Mouse (Mus musculus): ENCODE results near the gene Pes1. TPM values are rescaled to one million over a fixed set of nuclear protein-coding genes. Genes with fewer than 3 reads are reported as not detected.
"Not testable (repeated sequence)": the region's sequence is repeated elsewhere in the genome, so short reads cannot be mapped to it uniquely, and the experiment has no call there.

Gene Pes1
- 10 to 100 TPM; 28.1 to 29.8 TPM for total RNA-seq (2021)

DNA sequence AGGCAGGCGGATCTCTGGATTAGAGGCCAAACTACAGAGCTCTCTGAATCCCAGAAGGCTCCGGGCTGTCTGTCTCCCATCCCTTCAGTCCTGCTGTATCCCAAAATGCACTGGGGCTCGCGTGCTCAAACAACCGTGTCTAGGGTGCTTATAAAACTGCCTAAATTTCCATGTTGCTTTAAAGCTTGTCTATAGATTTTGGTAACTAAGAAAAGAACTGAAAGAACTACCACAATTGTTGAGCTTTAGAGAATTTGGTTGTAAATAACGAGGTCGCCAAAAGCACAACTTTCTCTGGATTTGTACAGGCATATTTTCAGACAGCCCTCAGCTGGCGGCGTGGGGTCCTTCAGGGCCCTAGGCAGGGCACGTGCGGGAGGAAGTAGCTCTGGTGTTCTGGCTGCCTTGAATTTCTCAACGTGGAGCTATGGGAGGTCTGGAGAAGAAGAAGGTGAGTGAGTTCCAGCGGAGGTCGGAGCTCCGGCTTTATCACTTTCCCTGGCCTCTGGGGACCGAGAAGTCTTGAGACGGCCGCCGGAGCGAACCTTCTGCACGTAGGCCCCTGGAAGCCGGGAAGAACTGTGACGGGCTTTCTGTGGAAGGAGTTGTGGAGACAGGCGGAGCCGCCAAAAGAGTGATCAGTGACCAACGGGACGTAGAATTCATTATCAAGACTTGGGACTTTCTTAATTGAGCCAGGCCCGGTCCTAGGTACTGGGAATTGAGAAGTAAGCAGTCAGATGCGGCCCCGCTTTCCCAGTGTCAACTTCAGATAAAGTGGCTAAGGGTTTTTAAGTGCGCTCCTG lies at the start of gene Pes1:
Gene Pes1, plus strand, starts transcription at position 366 of the 806 bp plus-strand sequence.
- peak; percentile 61 for DNase-seq (ENCODE audit: low spot score)
- intact Hi-C loops (cut with DNase I), result no loop called here

GRCm38 (mm10) chr11:3914109-3914840 lies 49.5 kb upstream of the Pes1 start, which contains the start of gene Slc35e4:
Gene Slc35e4 (minus strand): TSS chr11:3914664.
- intact Hi-C loops (cut with DNase I), result loop anchor here (2.0 kb wide), 1 partner anchor 33 kb away; no protein-coding TSS in a partner anchor
- peak; percentile 73 for DNase-seq (ENCODE audit: low spot score)

DNA sequence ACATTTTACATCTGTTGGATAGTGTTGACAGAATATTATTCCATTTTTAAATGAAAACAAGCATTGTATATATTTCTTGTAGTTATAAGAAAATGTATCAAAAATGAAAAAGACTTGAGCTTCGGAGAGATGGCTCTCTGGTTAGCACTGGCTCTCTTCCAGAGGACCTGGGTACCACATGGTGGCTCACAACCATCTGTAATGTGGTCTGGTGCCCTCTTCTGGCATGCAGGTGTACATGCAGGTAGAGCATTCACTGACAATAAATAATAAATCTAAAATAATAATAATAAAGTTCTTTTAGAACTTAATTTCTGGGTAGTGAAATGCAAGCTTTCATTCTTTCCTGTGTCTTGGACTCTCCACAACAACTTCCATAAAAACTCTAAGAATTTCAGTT lies 45.0 kb upstream of the Pes1 start:
- DNase-seq (ENCODE audit: low spot score), result no peak
- intact Hi-C loops (cut with DNase I), result no loop called here

GRCm38 (mm10) chr11:3920476-3920875 lies 43.3 kb upstream of the Pes1 start:
- DNase-seq (ENCODE audit: low spot score), result no peak
- intact Hi-C loops (cut with DNase I), result no loop called here

DNA sequence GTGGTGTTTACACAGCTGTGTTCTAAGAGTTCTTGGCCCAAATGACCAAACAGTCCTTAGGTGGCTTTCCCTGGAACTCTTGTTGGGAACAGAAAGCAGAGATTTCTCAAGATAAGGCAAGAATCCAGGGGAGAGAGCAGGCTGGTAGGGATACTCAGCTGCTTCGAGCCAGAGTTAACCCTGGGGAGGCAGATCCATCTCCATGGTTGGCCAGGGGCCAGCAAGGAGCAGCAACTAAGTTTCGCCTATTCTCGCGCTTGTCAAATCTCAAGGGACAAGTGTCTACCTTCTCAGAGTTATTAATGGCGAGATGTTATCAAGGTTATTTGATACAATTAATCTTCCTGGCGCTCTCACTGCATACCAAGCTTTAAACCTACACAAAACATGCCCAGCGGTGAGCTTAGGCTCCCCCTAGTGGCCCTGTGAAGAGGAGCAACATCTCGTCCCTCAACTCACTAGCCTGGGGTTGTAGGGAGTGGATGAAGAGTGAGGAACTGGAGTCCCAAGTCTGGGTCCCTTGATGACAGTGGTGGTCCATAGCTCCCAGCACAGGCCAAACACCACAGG lies 42.4 kb upstream of the Pes1 start:
- intact Hi-C loops (cut with DNase I), result no loop called here
- no peak for DNase-seq (ENCODE audit: low spot score)

- DNase-seq (ENCODE audit: low spot score), result no peak
- intact Hi-C loops (cut with DNase I), result no loop called here
Observed at GRCm38 (mm10) chr11:3922115-3922514, 41.7 kb upstream of the Pes1 start.

GRCm38 (mm10) chr11:3922731-3923130 lies 41.0 kb upstream of the Pes1 start:
- intact Hi-C loops (cut with DNase I), result no loop called here
- no peak for DNase-seq (ENCODE audit: low spot score)

DNA sequence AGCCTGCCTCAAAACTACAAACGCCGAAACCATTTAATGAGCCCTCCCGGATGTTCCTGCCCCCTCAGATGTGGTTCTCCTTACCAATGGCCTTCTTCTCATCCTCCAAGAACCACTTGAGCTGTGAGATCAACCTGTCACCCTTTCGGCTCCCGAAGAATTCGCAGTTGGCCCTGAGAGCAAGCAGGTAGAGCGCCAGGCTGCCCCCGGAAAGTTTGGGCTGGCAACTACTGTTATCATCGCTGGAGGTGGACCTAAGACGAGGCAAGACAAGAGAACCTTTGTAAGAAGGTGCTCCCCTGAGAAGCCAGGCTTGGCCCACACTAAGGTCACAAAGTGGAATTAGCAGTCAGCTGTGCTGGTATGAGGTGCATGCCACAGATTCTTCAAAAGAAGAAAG lies 37.9 kb upstream of the Pes1 start:
- intact Hi-C loops (cut with DNase I), result no loop called here
- DNase-seq (ENCODE audit: low spot score), result no peak

GRCm38 (mm10) chr11:3930019-3930418 lies 33.8 kb upstream of the Pes1 start:
- intact Hi-C loops (cut with DNase I), result no loop called here
- DNase-seq (ENCODE audit: low spot score), result no peak

- intact Hi-C loops (cut with DNase I), result no loop called here
- no peak for DNase-seq (ENCODE audit: low spot score)
Observed at GRCm38 (mm10) chr11:3930931-3931330, 32.8 kb upstream of the Pes1 start.

GRCm38 (mm10) chr11:3931511-3932211 lies 32.1 kb upstream of the Pes1 start, which contains the start of gene Tcn2:
Gene Tcn2 (minus strand): TSS chr11:3932159.
- DNase-seq (ENCODE audit: low spot score), result peak; percentile 83
- intact Hi-C loops (cut with DNase I), result no loop called here

- DNase-seq (ENCODE audit: low spot score), result no peak
- intact Hi-C loops (cut with DNase I), result no loop called here
Observed at GRCm38 (mm10) chr11:3933756-3934285, 30.0 kb upstream of the Pes1 start.

- intact Hi-C loops (cut with DNase I), result no loop called here
- DNase-seq (ENCODE audit: low spot score), result no peak
Observed at GRCm38 (mm10) chr11:3935135-3935534, 28.6 kb upstream of the Pes1 start.

DNA sequence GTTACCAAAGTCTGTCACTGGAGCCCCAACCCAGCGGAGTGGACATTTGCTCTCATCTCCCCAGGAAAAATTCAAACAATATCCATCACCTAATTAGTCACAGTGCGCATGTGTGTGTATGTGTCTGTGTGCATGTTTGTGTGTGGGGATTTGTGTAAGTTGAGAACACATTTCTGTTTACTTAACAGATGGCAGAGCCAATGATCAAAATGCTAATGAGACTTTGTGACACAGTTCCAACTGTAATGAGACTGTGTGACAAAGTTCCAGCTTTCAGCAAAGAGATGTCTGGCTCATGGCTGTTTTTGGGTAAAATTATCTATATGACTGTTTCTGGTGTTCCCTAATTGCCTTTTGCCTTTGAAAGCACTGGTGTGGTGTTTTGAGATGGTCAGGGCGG lies 27.5 kb upstream of the Pes1 start:
- intact Hi-C loops (cut with DNase I), result no loop called here
- no peak for DNase-seq (ENCODE audit: low spot score)

DNA sequence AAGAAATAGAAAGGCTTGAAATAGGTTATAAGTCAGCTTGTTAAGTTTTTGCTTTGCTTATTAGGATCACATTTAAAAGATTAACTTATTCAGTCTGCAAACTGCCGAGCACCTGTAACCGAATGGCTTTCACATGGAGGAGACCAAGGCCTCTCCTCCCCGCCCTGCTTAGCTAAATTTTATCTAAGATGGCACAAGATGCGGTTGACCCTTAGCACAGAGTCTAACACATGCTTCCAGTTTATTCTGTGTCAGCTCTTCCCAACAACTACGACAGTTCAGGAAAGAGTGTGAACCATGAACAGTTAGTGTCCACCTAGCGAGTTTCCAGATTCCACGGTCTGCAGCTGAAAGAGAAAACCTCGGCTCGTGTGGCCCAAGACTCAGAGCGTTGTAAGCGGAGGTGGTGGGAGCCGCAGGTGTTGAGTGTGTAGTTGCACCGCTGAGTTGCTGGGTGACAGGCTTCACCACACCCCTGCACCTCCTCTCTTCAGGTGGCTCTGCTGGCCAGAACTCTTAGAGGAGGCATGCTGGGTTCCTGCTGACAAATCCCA lies 26.4 kb upstream of the Pes1 start:
- intact Hi-C loops (cut with DNase I), result no loop called here

DNA sequence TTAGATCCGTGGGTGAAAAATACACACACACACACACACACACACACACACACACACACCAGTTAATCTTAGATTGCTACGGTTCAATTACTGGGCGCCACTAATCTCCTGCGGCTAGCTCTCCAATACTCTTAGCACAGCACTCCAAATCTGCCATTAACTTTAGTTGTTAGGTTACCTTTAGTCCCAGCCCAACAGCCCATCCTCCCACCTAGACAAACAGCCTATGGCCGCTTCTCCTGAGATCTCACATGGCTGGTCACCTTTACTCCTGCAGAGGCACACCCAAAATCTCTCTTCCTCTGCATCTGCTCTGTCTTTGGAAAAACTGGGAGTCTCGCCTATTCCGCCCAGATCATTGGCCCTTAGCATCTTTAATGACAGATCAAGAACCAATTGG lies 22.4 kb upstream of the Pes1 start:
- DNase-seq (ENCODE audit: low spot score), result no peak
- intact Hi-C loops (cut with DNase I), result no loop called here

More for the DNA sequence above, 26.4 kb upstream of the Pes1 start:
- no peak for DNase-seq (ENCODE audit: low spot score)

- DNase-seq (ENCODE audit: low spot score), result no peak
- intact Hi-C loops (cut with DNase I), result no loop called here
Observed at GRCm38 (mm10) chr11:3946386-3946785, 17.4 kb upstream of the Pes1 start.

DNA sequence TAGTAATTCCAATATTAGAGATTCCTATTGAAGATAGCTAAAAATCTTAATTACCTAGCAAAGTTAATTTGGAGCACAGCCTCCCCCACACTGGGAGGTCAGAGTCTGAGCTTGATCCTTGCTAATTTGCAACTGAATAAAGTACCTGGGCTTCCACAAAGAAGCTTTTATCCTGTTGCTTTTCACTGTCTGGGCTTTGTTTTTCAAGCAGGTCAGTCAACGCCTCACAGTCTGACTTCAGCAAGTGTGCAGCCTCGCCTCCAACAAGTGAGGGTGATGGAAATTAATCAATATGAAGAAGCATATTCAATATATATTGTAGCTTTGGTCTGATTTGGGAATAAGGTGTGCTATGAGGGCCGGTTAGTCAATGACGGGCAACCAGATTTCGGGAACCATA lies 8.9 kb upstream of the Pes1 start:
- not testable (repeated sequence) for DNase-seq (ENCODE audit: low spot score)

GRCm38 (mm10) chr11:3955371-3955770 lies 8.4 kb upstream of the Pes1 start:
- DNase-seq (ENCODE audit: low spot score); intact Hi-C loops (cut with DNase I): not testable (repeated sequence)

More for the DNA sequence above, 8.9 kb upstream of the Pes1 start:
- intact Hi-C loops (cut with DNase I), result not testable (repeated sequence)

- intact Hi-C loops (cut with DNase I), result no loop called here
- no peak for DNase-seq (ENCODE audit: low spot score)
Observed at GRCm38 (mm10) chr11:3960901-3961300, 2.9 kb upstream of the Pes1 start.
